Comparison of ENCODE assay signal across 16 mouse cellular contexts in the genomic region with DNA sequence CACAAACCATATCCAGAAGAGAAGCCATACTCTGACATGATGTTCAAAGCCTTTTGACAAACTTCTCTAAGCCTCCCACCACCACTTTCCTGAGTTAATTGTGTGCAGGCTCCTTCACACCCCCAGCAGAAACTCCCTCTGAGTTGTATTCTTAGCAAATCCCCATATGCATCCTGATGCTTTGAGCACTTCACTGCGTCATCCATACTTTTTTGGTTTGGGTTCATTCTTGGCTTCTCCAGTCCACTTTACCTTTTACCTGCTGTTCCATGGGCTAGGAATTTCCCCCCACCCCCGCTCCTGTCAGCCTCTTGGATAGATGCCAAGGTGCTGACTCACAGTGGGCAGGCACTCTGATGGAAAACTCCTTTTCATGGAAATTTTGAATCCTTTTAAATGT.
DNase-seq lines count a peak whose midpoint lies in the region; ATAC-seq and TF ChIP-seq lines count a peak whose summit lies in the region.
"Had no signal": no experiment of that assay in that cellular context is flagged by ENCODE, and none has a peak within 500 bp of the region (broad histone marks: within the 10 kb centered on the region; RNA-seq: fewer than 3 reads in every experiment).

No protein-coding gene starts in this region.

- H3K9me3 ChIP-seq in forebrain, embryonic 12.5 days, result no peaks in the 10 kb centered on the region
- no peaks in the 10 kb centered on the region for H3K9me3 ChIP-seq in forebrain, embryonic 14.5 days (replicated peaks; ENCODE audit: control insufficient read depth, low read length)
- H3K9me3 ChIP-seq in liver, postnatal 0 days (ENCODE audit: low read length), result no peaks in the 10 kb centered on the region
- H3K9me3 ChIP-seq: heart, embryonic 13.5 days; liver, embryonic 15.5 days; neural tube, embryonic 13.5 days had no signal

- 0 out of 2 replicates have a peak, but pooled peaks have one; percentile 14 for ATAC-seq in forebrain, embryonic 12.5 days (ENCODE audit: low FRiP score)
- ATAC-seq in forebrain, embryonic 14.5 days, result no peak
- no peak for ATAC-seq in liver, postnatal 0 days
- ATAC-seq: intestine, postnatal 0 days had no signal

- H3K36me3 ChIP-seq in forebrain, embryonic 12.5 days (replicated peaks), result no peaks in the 10 kb centered on the region
- no peaks in the 10 kb centered on the region for H3K36me3 ChIP-seq in forebrain, embryonic 14.5 days (ENCODE audit: control insufficient read depth, insufficient read depth, low read length)
- H3K36me3 ChIP-seq in liver, postnatal 0 days (replicated peaks; ENCODE audit: insufficient read depth, low read length), result no peaks in the 10 kb centered on the region
- no peaks in the 10 kb centered on the region for H3K36me3 ChIP-seq in heart, adult 2 months (ENCODE audit: control insufficient read depth, insufficient read depth, low read length)
- H3K36me3 ChIP-seq: heart, embryonic 13.5 days; liver, embryonic 15.5 days; neural tube, embryonic 13.5 days had no signal

- no peak for TF ChIP-seq POLR2A in heart, adult 2 months (IDR thresholded peaks at IDR 0.05; ENCODE audit: insufficient read depth, low read depth, low read length)

- no peak overlapping the region for H3K4me3 ChIP-seq in forebrain, embryonic 12.5 days (replicated peaks)
- H3K4me3 ChIP-seq in forebrain, embryonic 14.5 days (ENCODE audit: low read depth, low read length), result no peak overlapping the region
- H3K4me3 ChIP-seq in liver, postnatal 0 days (ENCODE audit: low read depth, low read length), result no peak overlapping the region
- no peak overlapping the region for H3K4me3 ChIP-seq in heart, adult 2 months
- H3K4me3 ChIP-seq: heart, embryonic 13.5 days; liver, embryonic 15.5 days; neural tube, embryonic 13.5 days had no signal

- intact Hi-C loops in left cerebral cortex, postnatal 25 days (cut with DNase I), result loop anchor here (5.0 kb wide), 1 partner anchor 81 kb away; no protein-coding TSS in a partner anchor
- intact Hi-C loops in heart, adult 2 months (cut with DNase I), result no loop called here

- TF ChIP-seq CTCF in liver, postnatal 0 days (IDR thresholded peaks at IDR 0.05; ENCODE audit: low read depth), result no peak
- no peak for TF ChIP-seq CTCF in heart, adult 2 months (IDR thresholded peaks at IDR 0.05)

- no peaks in the 10 kb centered on the region for H3K27me3 ChIP-seq in forebrain, embryonic 12.5 days
- no peaks in the 10 kb centered on the region for H3K27me3 ChIP-seq in forebrain, embryonic 14.5 days (replicated peaks; ENCODE audit: control insufficient read depth, insufficient read depth, low read length)
- no peaks in the 10 kb centered on the region for H3K27me3 ChIP-seq in liver, postnatal 0 days (ENCODE audit: insufficient read depth, low read length)
- no peaks in the 10 kb centered on the region for H3K27me3 ChIP-seq in heart, adult 2 months (ENCODE audit: control insufficient read depth, insufficient read depth, low read length)
- H3K27me3 ChIP-seq: CH12.LX; heart, embryonic 13.5 days; liver, embryonic 15.5 days; neural tube, embryonic 13.5 days had no signal

- H3K4me1 ChIP-seq in forebrain, embryonic 12.5 days, result peaks cover 12% of the 10 kb centered on the region
- H3K4me1 ChIP-seq in forebrain, embryonic 14.5 days (ENCODE audit: control insufficient read depth, insufficient read depth, low read length), result peaks cover 3% of the 10 kb centered on the region
- no peaks in the 10 kb centered on the region for H3K4me1 ChIP-seq in liver, postnatal 0 days (ENCODE audit: insufficient read depth)
- no peaks in the 10 kb centered on the region for H3K4me1 ChIP-seq in heart, adult 2 months (ENCODE audit: control insufficient read depth, insufficient read depth, low read length)
- H3K4me1 ChIP-seq: liver, embryonic 15.5 days; neural tube, embryonic 13.5 days had no signal

- no peaks in the 10 kb centered on the region for H3K79me2 ChIP-seq in heart, adult 2 months (replicated peaks; ENCODE audit: control insufficient read depth, insufficient read depth, low read length)

- H3K9ac ChIP-seq in forebrain, embryonic 12.5 days, result no peak overlapping the region
- H3K9ac ChIP-seq in forebrain, embryonic 14.5 days (ENCODE audit: low read length), result no peak overlapping the region
- H3K9ac ChIP-seq in liver, postnatal 0 days (replicated peaks), result no peak overlapping the region
- no peak overlapping the region for H3K9ac ChIP-seq in heart, adult 2 months (ENCODE audit: low read depth, low read length)
- H3K9ac ChIP-seq: heart, embryonic 13.5 days; liver, embryonic 15.5 days; neural tube, embryonic 13.5 days had no signal

- TF ChIP-seq EP300 in liver, postnatal 0 days (IDR thresholded peaks at IDR 0.05; ENCODE audit: low read depth), result no peak
- no peak for TF ChIP-seq EP300 in heart, adult 2 months (IDR thresholded peaks at IDR 0.05; ENCODE audit: insufficient read depth, low read depth, low read length)

- no peak overlapping the region for H3K27ac ChIP-seq in forebrain, embryonic 12.5 days
- H3K27ac ChIP-seq in forebrain, embryonic 14.5 days (ENCODE audit: low read depth, low read length), result no peak overlapping the region
- H3K27ac ChIP-seq in liver, postnatal 0 days (ENCODE audit: low read depth), result no peak overlapping the region
- no peak overlapping the region for H3K27ac ChIP-seq in heart, adult 2 months
- H3K27ac ChIP-seq: heart, embryonic 13.5 days; liver, embryonic 15.5 days; macrophage; neural tube, embryonic 13.5 days had no signal

- no peak for DNase-seq in forebrain, embryonic 14.5 days (ENCODE audit: low spot score)
- DNase-seq in 3134 (ENCODE audit: extremely low read depth, insufficient read length, low spot score), result peak; percentile 4
- peak; percentile 78 for DNase-seq in brain, adult 2 months (ENCODE audit: low read depth, low spot score)
- peak; percentile 18 to 93 for DNase-seq in left cerebral cortex, postnatal 25 days (ENCODE audit: low spot score in 2 of 2)
- no peak for DNase-seq in spleen, postnatal 4 days (ENCODE audit: low spot score in 2 of 2)
- no peak for DNase-seq in liver, postnatal 0 days
- no peak for DNase-seq in heart, adult 2 months
- DNase-seq: adrenal gland, adult 2 months; layer of hippocampus, postnatal 36 days had no signal

- WGBS in forebrain, embryonic 12.5 days, result 41% methylated on average over 2 of the region's 2 CpGs
- 23% methylated on average over 2 of the region's 2 CpGs for whole genome bisulfite sequencing in forebrain, embryonic 14.5 days
- WGBS in liver, postnatal 0 days (ENCODE audit: insufficient replicate concordance), result 57% methylated on average over 2 of the region's 2 CpGs
- WGBS in heart, adult 2 months, result 34% methylated on average over 2 of the region's 2 CpGs

- no peak overlapping the region for H3K4me2 ChIP-seq in forebrain, embryonic 12.5 days
- no peak overlapping the region for H3K4me2 ChIP-seq in forebrain, embryonic 14.5 days (ENCODE audit: low read length)
- no peak overlapping the region for H3K4me2 ChIP-seq in liver, postnatal 0 days (ENCODE audit: low read depth, low read length)
- H3K4me2 ChIP-seq: heart, embryonic 13.5 days; liver, embryonic 15.5 days; neural tube, embryonic 13.5 days had no signal

Comparison
In these comparisons a context has a peak if more than half of its experiments do, and no peak if none do; other contexts are left out.
1. DNase-seq: peak in 3134 (single experiment), brain, adult 2 months (single experiment) and left cerebral cortex, postnatal 25 days (2 of 2); none in forebrain, embryonic 14.5 days (single experiment), spleen, postnatal 4 days (0 of 2), liver, postnatal 0 days (single experiment) and heart, adult 2 months (0 of 2).